Mouse (Mus musculus) limb, embryonic 14.5 days (tissue): ENCODE measurements around the gene Ndufs4. TPM values are rescaled to one million over a fixed set of nuclear protein-coding genes. Genes with fewer than 3 reads are reported as not detected.

ENCODE experiments used
- ATAC-seq: fragments of 200-750 bp; cut with Nextera tagmentation; 2 replicates; pipeline ENCODE4 v1.8.0; 2017; ENCODE audit warnings: low read depth, moderate number of reproducible peaks, moderate TSS enrichment; ENCODE audit not compliant: low FRiP score
- DNase-seq: peaks from one replicate; pipeline ENCODE4 v3.0.0-alpha.2; 2015; ENCODE audit warnings: low spot score
- H3K27ac ChIP-seq: fragments of 300-500 bp; sonication (generic); replicated peaks from 2 replicates; pipeline ENCODE4 v1.5.1; 2014; ENCODE audit warnings: low read depth, mild to moderate bottlenecking, low read length, moderate library complexity, mixed read lengths
- H3K27me3 ChIP-seq: fragments of 300-500 bp; sonication (generic); 2 replicates; pipeline ENCODE4 v1.6.1; 2014; ENCODE audit warnings: low read length, mixed read lengths; ENCODE audit not compliant: control insufficient read depth, insufficient read depth
- H3K36me3 ChIP-seq: fragments of 300-500 bp; sonication (generic); 2 replicates; pipeline ENCODE4 v1.6.1; 2014; ENCODE audit warnings: mild to moderate bottlenecking, low read length, moderate library complexity, mixed read lengths; ENCODE audit not compliant: control insufficient read depth, insufficient read depth
- H3K4me1 ChIP-seq: fragments of 300-500 bp; sonication (generic); 2 replicates; pipeline ENCODE4 v1.6.1; 2014; ENCODE audit warnings: antibody characterized with exemption, low read length, mixed read lengths; ENCODE audit not compliant: control insufficient read depth, insufficient read depth
- H3K4me2 ChIP-seq: fragments of 300-500 bp; sonication (generic); replicated peaks from 2 replicates; pipeline ENCODE4 v1.6.1; 2014; ENCODE audit warnings: low read depth, mild to moderate bottlenecking, low read length, moderate library complexity; ENCODE audit not compliant: severe bottlenecking
- H3K4me3 ChIP-seq: fragments of 300-500 bp; sonication (generic); replicated peaks from 2 replicates; pipeline ENCODE4 v1.5.1; 2014; ENCODE audit warnings: low read length
- H3K9ac ChIP-seq: fragments of 300-500 bp; sonication (generic); 2 replicates; pipeline ENCODE4 v1.6.1; 2014; ENCODE audit warnings: mild to moderate bottlenecking, low read depth, low read length, moderate library complexity; ENCODE audit not compliant: severe bottlenecking
- H3K9me3 ChIP-seq: fragments of 300-500 bp; sonication (generic); 2 replicates; pipeline ENCODE4 v1.6.1; 2016; ENCODE audit warnings: low read length; ENCODE audit not compliant: control insufficient read depth
- POLR2A ChIP-seq: fragments of 200-500 bp; IDR thresholded peaks from 2 replicates; pipeline ENCODE4 v1.8.0; 2012; ENCODE audit warnings: inconsistent platforms, mild to moderate bottlenecking, moderate library complexity, borderline replicate concordance; ENCODE audit not compliant: insufficient read depth, insufficient read length; ENCODE audit errors: extremely low read depth
- WGBS: fragments of 180-500 bp; shearing (Covaris S2); extraction: QIAGEN DNeasy Blood & Tissue Kit; methylation state at CpG from one replicate; pipeline ENCODE4 v1.1.7; 2014; 5-methylcytosine and 5-hydroxymethylcytosine counted together
- polyA plus RNA-seq, 2 experiments: library from polyadenylated mRNA; depleted of rRNA in 1 of 2; stranded (reverse) in 1 of 2; unstranded in 1 of 2; fragments of >200 nt; fragmentation: Nextera tagmentation in 1 of 2; extraction: Ambion mirVana in 1 of 2; gene quantifications; 2 replicates each; pipeline versions ENCODE4 v1.2.1 to v1.2.3; 2012 to 2014

The Ndufs4 gene
- polyA plus RNA-seq, 2 experiments, result 86.5 to 279 TPM

DNA sequence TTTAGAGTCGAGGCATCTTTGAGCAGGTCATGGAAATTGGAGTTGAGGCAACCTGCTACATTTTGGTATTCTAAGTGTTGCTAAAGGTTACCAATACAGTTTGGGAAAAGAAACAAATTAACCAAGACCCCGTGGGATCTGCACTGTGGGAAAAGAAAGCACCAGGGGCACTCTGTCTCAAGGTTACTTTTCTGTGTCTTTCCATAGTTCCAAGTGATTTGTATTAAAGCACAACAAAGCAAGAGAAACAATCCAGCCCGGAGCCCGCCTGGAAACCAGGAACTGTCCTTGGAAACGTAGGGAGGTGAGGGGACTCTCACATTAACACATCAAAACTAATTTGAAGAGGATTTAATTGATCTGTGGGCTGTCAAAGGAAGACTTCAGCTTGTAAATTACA, 18.8 kb upstream of the Ndufs4 start:
- TF ChIP-seq POLR2A, result no peak
- H3K9me3 ChIP-seq, result no peaks in the 10 kb centered on the region
- WGBS, result 18% methylated on average over 5 of the region's 5 CpGs

DNA sequence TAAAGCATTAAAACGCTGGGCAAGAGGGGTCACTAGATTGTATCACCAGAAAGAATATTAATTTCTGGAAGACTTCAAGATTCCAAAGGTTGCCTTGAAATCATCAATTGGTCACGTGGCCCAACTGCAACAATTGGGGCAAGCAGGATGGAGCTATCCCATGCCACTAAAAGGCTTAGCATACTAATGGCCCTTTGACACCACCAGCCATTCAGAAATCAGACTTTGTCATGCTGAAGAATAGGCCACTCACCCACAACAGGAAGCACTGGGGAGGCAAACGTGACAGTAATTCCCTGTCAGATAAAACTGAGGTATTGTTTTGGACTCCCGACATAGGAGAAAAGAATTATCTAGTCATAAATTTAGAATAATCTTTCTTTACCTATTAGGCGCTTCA, 18.4 kb upstream of the Ndufs4 start:
- H3K36me3 ChIP-seq, result no peaks in the 10 kb centered on the region
- ATAC-seq, result no peak
- no peak overlapping the region for H3K9ac ChIP-seq
- H3K4me3 ChIP-seq, result no peak overlapping the region
- 28% methylated on average over 5 of the region's 5 CpGs for WGBS
- H3K27me3 ChIP-seq, result no peaks in the 10 kb centered on the region
- H3K4me1 ChIP-seq, result no peaks in the 10 kb centered on the region
- no peak overlapping the region for H3K27ac ChIP-seq
- no peak for DNase-seq
- H3K4me2 ChIP-seq, result no peak overlapping the region
- no peaks in the 10 kb centered on the region for H3K9me3 ChIP-seq
- no peak for TF ChIP-seq POLR2A

More for the DNA sequence above, 18.8 kb upstream of the Ndufs4 start:
- no peaks in the 10 kb centered on the region for H3K4me1 ChIP-seq
- H3K4me2 ChIP-seq, result no peak overlapping the region
- no peak overlapping the region for H3K27ac ChIP-seq
- no peak overlapping the region for H3K4me3 ChIP-seq
- no peaks in the 10 kb centered on the region for H3K27me3 ChIP-seq
- H3K9ac ChIP-seq, result no peak overlapping the region
- no peaks in the 10 kb centered on the region for H3K36me3 ChIP-seq
- ATAC-seq (no peak), DNase-seq (no peak)

DNA sequence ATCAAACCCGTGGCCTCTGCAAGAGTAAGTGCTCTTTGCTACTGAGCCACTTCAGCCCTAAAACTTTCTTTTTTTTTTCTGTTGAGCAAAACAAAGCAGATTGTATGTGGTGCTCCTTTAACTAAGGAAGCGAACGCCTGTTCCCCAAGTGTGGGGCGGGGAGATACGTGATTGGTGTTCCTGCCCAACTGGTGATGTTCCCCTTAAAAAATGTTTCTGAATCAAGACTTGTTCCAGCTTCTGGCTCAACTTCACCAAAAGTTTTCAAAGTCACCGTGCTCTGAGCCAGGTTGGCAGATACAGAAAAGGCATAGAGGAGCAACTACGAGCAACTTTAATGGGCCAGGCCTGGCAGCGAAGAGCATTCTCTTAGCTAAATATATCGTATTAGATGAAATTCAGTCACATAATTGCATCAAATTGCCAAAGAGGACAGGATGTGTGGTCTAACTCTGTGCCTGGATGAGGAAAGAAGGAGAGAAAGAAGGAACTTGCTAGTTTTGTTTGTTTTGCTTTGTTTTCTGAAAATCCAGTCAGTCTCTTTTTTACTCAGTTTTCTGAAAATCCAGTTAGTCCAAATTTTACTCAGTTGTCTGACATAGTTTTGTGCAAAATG, 17.1 kb upstream of the Ndufs4 start:
- Histone ChIP-seq H3K4me3 (no peak overlapping the region), H3K4me1 (no peaks in the 10 kb centered on the region), H3K9ac (no peak overlapping the region), H3K27ac (no peak overlapping the region), H3K4me2 (no peak overlapping the region), H3K36me3 (no peaks in the 10 kb centered on the region), H3K27me3 (no peaks in the 10 kb centered on the region), H3K9me3 (no peaks in the 10 kb centered on the region)
- TF ChIP-seq POLR2A, result no peak
- 87% methylated on average over 9 of the region's 9 CpGs for WGBS
- ATAC-seq (no peak), DNase-seq (no peak)

DNA sequence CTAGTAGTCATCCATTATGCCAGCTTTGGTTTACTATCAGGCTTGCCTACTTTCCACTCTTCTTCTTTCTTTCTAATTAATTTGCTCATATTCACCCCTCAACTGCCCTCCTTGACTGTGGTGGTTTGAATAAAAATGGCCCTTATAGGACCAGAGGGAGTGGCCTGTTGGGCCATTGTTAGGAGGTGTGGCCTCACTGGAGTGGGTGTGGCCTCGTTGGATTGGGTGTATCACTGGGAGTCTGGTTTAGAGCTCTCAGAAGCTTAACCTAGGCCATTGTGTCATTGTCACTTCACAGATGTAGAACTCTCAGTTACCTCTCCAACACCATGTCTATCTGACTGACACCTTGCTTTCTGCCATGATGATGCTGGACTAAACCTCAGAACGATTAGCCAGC, 10.8 kb upstream of the Ndufs4 start:
- WGBS, result 75% methylated on average over 2 of the region's 2 CpGs
- no peak overlapping the region for H3K9ac ChIP-seq

DNA sequence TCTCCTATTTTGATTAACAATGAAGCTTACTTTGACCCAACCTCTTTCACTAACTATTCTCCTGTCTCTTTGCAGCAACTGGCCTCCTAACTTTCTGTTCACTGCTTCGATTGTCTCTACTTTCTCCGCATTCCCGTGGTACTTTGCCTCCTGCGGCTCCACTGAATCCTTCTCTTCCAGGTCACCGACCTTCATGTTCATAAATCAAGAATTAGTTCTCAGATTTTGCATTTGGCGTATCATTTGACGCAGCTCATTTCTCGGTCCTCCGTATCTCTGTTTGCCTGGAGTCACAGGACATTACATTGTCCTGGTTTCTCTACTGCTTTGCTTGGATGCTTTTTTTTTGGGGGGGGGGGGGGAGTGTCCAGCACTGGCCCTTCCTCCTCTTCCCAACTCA, 9.2 kb upstream of the Ndufs4 start:
- Histone ChIP-seq H3K9me3 (no peaks in the 10 kb centered on the region), H3K4me3 (no peak overlapping the region), H3K27me3 (no peaks in the 10 kb centered on the region), H3K4me1 (no peaks in the 10 kb centered on the region), H3K9ac (no peak overlapping the region), H3K4me2 (no peak overlapping the region), H3K27ac (no peak overlapping the region), H3K36me3 (no peaks in the 10 kb centered on the region)
- no peak for ATAC-seq
- no peak for TF ChIP-seq POLR2A
- no peak for DNase-seq
- 79% methylated on average over 9 of the region's 9 CpGs for WGBS

More for the DNA sequence above, 10.8 kb upstream of the Ndufs4 start:
- no peak overlapping the region for H3K4me2 ChIP-seq
- no peaks in the 10 kb centered on the region for H3K27me3 ChIP-seq
- H3K4me1 ChIP-seq, result no peaks in the 10 kb centered on the region
- H3K4me3 ChIP-seq, result no peak overlapping the region
- ATAC-seq (no peak), DNase-seq (no peak)
- H3K9me3 ChIP-seq, result no peaks in the 10 kb centered on the region
- no peaks in the 10 kb centered on the region for H3K36me3 ChIP-seq
- no peak overlapping the region for H3K27ac ChIP-seq
- TF ChIP-seq POLR2A, result no peak

DNA sequence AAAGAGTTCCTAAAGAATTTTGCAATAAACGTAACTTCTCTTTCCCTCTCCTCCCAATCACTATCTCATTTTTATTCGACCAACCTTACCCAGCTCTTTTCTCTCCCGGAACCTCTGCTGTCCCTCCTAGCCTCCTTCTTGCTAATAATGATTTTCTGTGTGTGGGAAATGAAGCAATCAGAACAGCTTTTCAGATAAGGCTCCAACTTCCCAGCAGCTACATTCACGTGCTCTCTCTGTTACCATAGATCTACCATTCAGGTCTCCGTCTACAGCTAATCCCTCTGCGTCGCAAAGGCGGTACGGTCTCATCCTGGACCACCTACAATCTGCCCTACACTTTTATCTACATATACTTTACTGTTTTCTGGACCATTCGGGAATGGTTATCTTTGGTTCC, 8.8 kb upstream of the Ndufs4 start:
- H3K27me3 ChIP-seq, result no peaks in the 10 kb centered on the region
- H3K36me3 ChIP-seq, result no peaks in the 10 kb centered on the region
- H3K9me3 ChIP-seq, result no peaks in the 10 kb centered on the region
- H3K9ac ChIP-seq, result no peak overlapping the region
- DNase-seq, result no peak
- no peak overlapping the region for H3K27ac ChIP-seq
- WGBS, result 81% methylated on average over 10 of the region's 10 CpGs
- no peak overlapping the region for H3K4me2 ChIP-seq
- H3K4me1 ChIP-seq, result no peaks in the 10 kb centered on the region
- no peak for TF ChIP-seq POLR2A
- ATAC-seq, result no peak
- no peak overlapping the region for H3K4me3 ChIP-seq
